Mouse (Mus musculus) hindbrain, postnatal 0 days (tissue): Measurements from ENCODE around the gene Acadsb. TPM values are rescaled to one million over a fixed set of nuclear protein-coding genes. Genes with fewer than 3 reads are reported as not detected.

Experiments used
- ATAC-seq: fragments of 200-750 bp; cut with Nextera tagmentation; 2 replicates; pipeline ENCODE4 v1.8.0; 2017; ENCODE audit warnings: mild to moderate bottlenecking, moderate TSS enrichment, moderate library complexity
- DNase-seq: peaks from one replicate; pipeline ENCODE4 v3.0.0-alpha.2; 2015; ENCODE audit warnings: low spot score
- H3K27ac ChIP-seq: fragments of 300-500 bp; sonication (generic); 2 replicates; pipeline ENCODE4 v1.5.1; 2014; ENCODE audit warnings: mild to moderate bottlenecking
- H3K27me3 ChIP-seq: fragments of 300-500 bp; sonication (generic); 2 replicates; pipeline ENCODE4 v1.6.1; 2014; ENCODE audit warnings: low read length, mixed read lengths; ENCODE audit not compliant: insufficient read depth
- H3K36me3 ChIP-seq: fragments of 300-500 bp; sonication (generic); 2 replicates; pipeline ENCODE4 v1.6.1; 2014; ENCODE audit warnings: low read length, mixed read lengths; ENCODE audit not compliant: insufficient read depth
- H3K4me1 ChIP-seq: fragments of 300-500 bp; sonication (generic); 2 replicates; pipeline ENCODE4 v1.6.1; 2014; ENCODE audit warnings: antibody characterized with exemption, low read length, mixed read lengths; ENCODE audit not compliant: insufficient read depth
- H3K4me2 ChIP-seq: fragments of 300-500 bp; sonication (generic); 2 replicates; pipeline ENCODE4 v1.6.1; 2014; ENCODE audit warnings: low read depth, mild to moderate bottlenecking, low read length, moderate library complexity, mixed read lengths
- H3K4me3 ChIP-seq: fragments of 300-500 bp; sonication (generic); 2 replicates; pipeline ENCODE4 v1.5.1; 2014; ENCODE audit warnings: low read length
- H3K9ac ChIP-seq: fragments of 300-500 bp; sonication (generic); replicated peaks from 2 replicates; pipeline ENCODE4 v1.6.1; 2014; ENCODE audit warnings: mild to moderate bottlenecking, low read length, moderate library complexity, mixed read lengths
- H3K9me3 ChIP-seq: fragments of 300-500 bp; sonication (generic); 2 replicates; pipeline ENCODE4 v1.6.1; 2016; ENCODE audit warnings: low read length, mixed read lengths
- CTCF ChIP-seq: IDR thresholded peaks from 2 replicates; pipeline ENCODE4 v1.5.1; 2016; ENCODE audit warnings: antibody characterized with exemption, control low read depth, low read depth
- WGBS: fragments of 180-500 bp; shearing (Covaris S2); extraction: QIAGEN DNeasy Blood & Tissue Kit; methylation state at CpG from one replicate; pipeline ENCODE4 v1.1.7; 2014; 5-methylcytosine and 5-hydroxymethylcytosine counted together
- polyA plus RNA-seq: library from polyadenylated mRNA; unstranded; fragments of >200 nt; fragmentation: Nextera tagmentation; extraction: Ambion mirVana; gene quantifications from 2 replicates; pipeline ENCODE4 v1.2.1, GENCODE M21; 2015
- total RNA-seq: library from RNA; depleted of rRNA; stranded (reverse); fragments of >200 nt; gene quantifications from 2 replicates; pipeline ENCODE4 v1.2.3, GENCODE M21; 2014

The Acadsb gene
- total and polyA plus RNA-seq, 2 experiments from 2014 or later: 27.3 to 76.1 TPM

DNA sequence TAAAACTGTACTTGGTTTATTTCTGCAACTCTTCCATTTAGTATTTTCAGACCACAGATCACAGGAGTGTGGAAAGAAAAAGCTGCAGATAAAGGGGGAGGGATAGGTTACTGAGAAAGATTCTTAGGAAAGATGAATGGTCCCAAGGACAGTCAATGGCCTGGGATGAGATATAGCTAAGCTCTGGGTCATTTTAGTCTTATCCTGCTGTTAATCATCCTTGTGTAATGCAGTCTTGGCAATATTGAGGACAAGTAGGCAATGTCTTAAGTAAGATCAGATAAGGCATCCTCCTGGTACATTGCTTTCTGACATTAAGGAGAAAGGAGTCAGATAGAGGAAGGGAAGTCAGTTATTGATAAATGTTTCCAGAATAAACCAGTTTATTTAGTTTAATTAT, 7.2 kb downstream of the Acadsb start:
- H3K9ac ChIP-seq: no peak overlapping the region
- no peak overlapping the region for H3K4me2 ChIP-seq
- ATAC-seq: no peak
- peaks cover under 1% of the 10 kb centered on the region; the same call in 1 of the 2 replicates for H3K4me1 ChIP-seq
- no peaks in the 10 kb centered on the region for H3K36me3 ChIP-seq
- no peak for TF ChIP-seq CTCF
- no peaks in the 10 kb centered on the region for H3K27me3 ChIP-seq
- H3K27ac ChIP-seq: no peak overlapping the region
- no peak for DNase-seq
- H3K4me3 ChIP-seq: no peak overlapping the region
- no peaks in the 10 kb centered on the region for H3K9me3 ChIP-seq

DNA sequence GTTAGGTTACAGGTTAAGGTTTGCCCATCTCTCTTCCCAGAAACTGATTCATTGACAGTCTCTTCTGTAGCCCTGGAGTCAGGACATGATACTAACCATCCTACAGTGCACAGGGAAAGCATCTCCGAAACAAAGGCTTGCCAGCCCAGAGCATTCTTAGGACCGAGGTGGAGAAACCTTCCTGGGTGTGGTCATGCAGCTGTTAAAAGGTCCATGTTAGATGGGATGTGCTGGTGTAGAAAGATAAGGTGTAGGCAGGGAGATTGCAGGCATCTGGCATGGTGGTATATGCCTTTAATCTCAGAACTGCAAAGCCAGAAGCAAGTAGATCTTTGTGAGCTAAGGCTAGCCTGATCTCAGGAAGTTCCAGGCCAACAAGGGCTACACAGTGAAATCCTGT, 14.5 kb downstream of the Acadsb start:
- H3K27me3 ChIP-seq: no peaks in the 10 kb centered on the region
- H3K36me3 ChIP-seq: peaks cover 8% of the 10 kb centered on the region; the same call in 1 of the 2 replicates
- H3K4me3 ChIP-seq: no peak overlapping the region
- no peak for ATAC-seq
- DNase-seq: no peak
- no peak for TF ChIP-seq CTCF
- no peak overlapping the region for H3K27ac ChIP-seq
- 86% methylated on average over 2 of the region's 2 CpGs for WGBS
- H3K9ac ChIP-seq: no peak overlapping the region
- no peaks in the 10 kb centered on the region for H3K9me3 ChIP-seq
- H3K4me1 ChIP-seq: no peaks in the 10 kb centered on the region
- no peak overlapping the region for H3K4me2 ChIP-seq

DNA sequence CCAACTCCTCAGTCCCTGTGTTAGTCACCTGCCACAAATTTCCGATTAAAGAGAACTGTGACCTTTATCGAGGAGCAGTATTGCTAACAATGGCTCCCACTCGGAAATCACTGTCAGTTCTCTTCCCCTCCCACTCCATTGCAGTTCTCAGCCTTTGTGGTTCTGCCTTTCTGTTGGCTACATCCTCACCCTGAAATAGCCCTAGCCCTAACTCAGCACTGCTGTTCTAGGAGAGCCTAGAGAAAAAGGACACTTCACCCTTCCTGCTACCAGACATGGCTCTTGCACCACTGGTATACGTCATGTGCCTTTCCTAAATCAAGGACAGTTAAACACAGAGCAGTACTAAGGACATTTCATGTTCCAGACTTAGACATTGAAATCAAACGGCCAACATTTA, 16.9 kb downstream of the Acadsb start:
- H3K4me2 ChIP-seq: no peak overlapping the region
- 89% methylated on average over 5 of the region's 5 CpGs for WGBS
- H3K4me1 ChIP-seq: no peaks in the 10 kb centered on the region
- no peak overlapping the region for H3K27ac ChIP-seq
- peaks cover 19% of the 10 kb centered on the region for H3K36me3 ChIP-seq
- DNase-seq (no peak), ATAC-seq (no peak)
- TF ChIP-seq CTCF: no peak
- no peaks in the 10 kb centered on the region for H3K9me3 ChIP-seq
- no peak overlapping the region for H3K9ac ChIP-seq
- H3K4me3 ChIP-seq: no peak overlapping the region
- no peaks in the 10 kb centered on the region for H3K27me3 ChIP-seq

DNA sequence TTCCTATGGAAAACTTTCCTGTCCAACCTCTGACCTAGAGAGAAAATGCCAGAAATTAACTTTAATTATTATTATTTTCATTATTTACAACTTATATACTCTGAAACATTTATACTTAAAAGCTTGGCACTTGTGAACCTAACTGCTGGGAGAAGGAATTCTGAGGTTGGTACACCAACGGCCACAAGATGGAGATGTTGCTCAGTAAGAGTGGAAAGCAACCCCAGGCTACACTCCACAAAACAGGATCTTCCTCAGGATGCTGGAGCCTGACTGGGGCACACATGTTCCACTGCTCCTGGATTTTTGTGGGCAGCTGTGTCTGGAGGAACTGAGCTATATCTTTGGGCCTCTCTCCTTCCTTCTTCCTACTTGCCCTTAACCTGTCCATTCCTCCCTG, 21.8 kb downstream of the Acadsb start:
- Histone ChIP-seq H3K27ac (no peak overlapping the region), H3K4me2 (no peak overlapping the region), H3K4me1 (no peaks in the 10 kb centered on the region), H3K27me3 (no peaks in the 10 kb centered on the region), H3K36me3 (peaks cover 19% of the 10 kb centered on the region), H3K9me3 (no peaks in the 10 kb centered on the region), H3K9ac (no peak overlapping the region), H3K4me3 (no peak overlapping the region)
- WGBS: 15% methylated on average over 1 of the region's 1 CpGs
- DNase-seq (peak; percentile 78), ATAC-seq (no peak)
- TF ChIP-seq CTCF: peak; percentile 78

DNA sequence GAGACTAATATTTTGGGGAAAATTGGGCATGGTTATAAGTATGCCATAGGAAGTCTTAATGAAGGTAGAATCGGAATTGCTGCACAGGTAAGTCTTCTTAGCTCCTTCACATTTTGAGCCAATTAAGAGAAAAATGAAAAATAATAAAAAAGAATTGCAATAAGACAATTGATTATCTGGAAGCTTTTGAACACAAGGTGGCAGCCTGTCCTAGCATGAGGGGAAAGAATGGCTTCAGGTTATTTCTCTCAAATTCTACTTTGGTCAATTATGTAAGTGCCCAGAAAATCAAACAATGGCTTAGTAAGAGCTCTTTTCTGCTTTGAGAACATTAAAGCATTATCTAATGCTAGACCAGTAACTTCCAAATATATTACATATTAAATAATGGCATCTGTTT, 23.9 kb downstream of the Acadsb start:
- Histone ChIP-seq H3K27me3 (no peaks in the 10 kb centered on the region), H3K4me1 (no peaks in the 10 kb centered on the region), H3K4me2 (no peak overlapping the region), H3K9me3 (no peaks in the 10 kb centered on the region), H3K9ac (no peak overlapping the region), H3K4me3 (no peak overlapping the region), H3K36me3 (peaks cover 17% of the 10 kb centered on the region), H3K27ac (no peak overlapping the region)
- peak; percentile 26 for DNase-seq
- no peak for ATAC-seq
- 73% methylated on average over 1 of the region's 1 CpGs for whole genome bisulfite sequencing
- peak; percentile 47 for TF ChIP-seq CTCF

DNA sequence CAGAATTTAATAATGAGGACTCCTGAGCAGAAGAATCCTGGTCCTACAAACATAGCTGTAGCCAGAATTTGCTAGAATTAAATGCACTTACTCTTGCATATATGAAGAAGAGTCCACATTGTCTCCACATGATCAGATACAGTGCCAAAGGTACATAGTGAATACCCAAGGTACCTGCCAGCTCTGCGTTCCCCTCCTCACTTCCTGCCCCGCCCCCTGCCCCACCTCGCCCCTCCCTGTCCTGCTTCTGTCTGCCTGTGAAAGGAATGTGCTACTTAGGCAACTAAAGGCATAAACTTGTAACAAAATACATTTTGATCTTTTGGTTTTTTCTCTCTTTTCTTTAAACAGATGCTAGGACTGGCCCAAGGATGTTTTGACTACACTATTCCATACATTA, 26.6 kb downstream of the Acadsb start:
- Histone ChIP-seq H3K4me1 (no peaks in the 10 kb centered on the region), H3K9me3 (no peaks in the 10 kb centered on the region), H3K9ac (no peak overlapping the region), H3K4me2 (no peak overlapping the region), H3K36me3 (peaks cover 15% of the 10 kb centered on the region; the same call in 1 of the 2 replicates), H3K4me3 (no peak overlapping the region), H3K27me3 (no peaks in the 10 kb centered on the region), H3K27ac (no peak overlapping the region)
- WGBS: 79% methylated on average over 3 of the region's 3 CpGs
- TF ChIP-seq CTCF: no peak
- no peak for ATAC-seq
- DNase-seq: no peak

DNA sequence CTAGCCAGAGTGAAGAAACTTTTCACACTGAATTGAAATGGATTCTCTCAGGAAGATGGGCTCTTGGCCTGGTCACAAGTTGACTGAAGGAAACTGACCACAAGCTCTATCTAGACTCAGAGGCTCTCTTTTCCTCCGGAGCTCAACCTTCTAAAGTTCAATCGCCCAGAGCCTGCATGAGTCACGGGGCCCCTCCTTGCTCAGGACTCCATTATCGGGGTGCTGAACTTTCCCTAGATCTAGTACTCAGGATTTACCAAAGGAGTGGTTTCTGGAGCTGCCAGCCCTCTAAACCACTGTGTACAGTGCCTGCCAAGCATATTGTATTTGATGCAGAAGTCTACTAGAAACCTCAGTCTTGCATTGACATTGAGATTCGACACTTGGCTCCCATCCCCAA, 46.3 kb downstream of the Acadsb start:
- H3K9ac ChIP-seq: no peak overlapping the region
- no peak overlapping the region for H3K4me2 ChIP-seq

More for the DNA sequence above, 46.3 kb downstream of the Acadsb start:
- Histone ChIP-seq H3K9me3 (no peaks in the 10 kb centered on the region), H3K4me1 (no peaks in the 10 kb centered on the region), H3K4me3 (no peak overlapping the region), H3K36me3 (no peaks in the 10 kb centered on the region), H3K27ac (no peak overlapping the region), H3K27me3 (no peaks in the 10 kb centered on the region)
- TF ChIP-seq CTCF: no peak
- 94% methylated on average over 5 of the region's 5 CpGs for WGBS
- no peak for ATAC-seq
- DNase-seq: no peak
